Mouse (Mus musculus): Measurements from ENCODE around the gene Olfr571.
A peak's percentile ranks its signal among the peaks of the same experiment; 100 is the strongest.

Olfr571 gene

GRCm38 (mm10) chr7:102917032-102917875 is at the start of gene Olfr571:
Gene Olfr571, minus strand, starts transcription at chr7:102917536.
- no peak for DNase-seq

- DNase-seq: no peak
Observed at GRCm38 (mm10) chr7:102962360-102962759, 45.0 kb upstream of the Olfr571 start, which contains the start of gene Olfr576. Gene Olfr576, plus strand, starts transcription at chr7:102962660.

- DNase-seq: no peak
Observed at GRCm38 (mm10) chr7:102958593-102958992, 41.3 kb upstream of the Olfr571 start, which contains the start of gene Olfr575. Gene Olfr575, minus strand, starts transcription at chr7:102958775.

GRCm38 (mm10) chr7:102958137-102958536 is 40.8 kb upstream of the Olfr571 start:
- no peak for DNase-seq

GRCm38 (mm10) chr7:102950732-102951131 is 33.4 kb upstream of the Olfr571 start:
- DNase-seq: no peak

- DNase-seq: no peak
Observed at GRCm38 (mm10) chr7:102948167-102948566, 30.8 kb upstream of the Olfr571 start, which contains the start of gene Olfr574. Gene Olfr574, plus strand, starts transcription at chr7:102948467.

GRCm38 (mm10) chr7:102943417-102943816 is 26.1 kb upstream of the Olfr571 start:
- DNase-seq: no peak

- DNase-seq: no peak
Observed at GRCm38 (mm10) chr7:102942475-102942874, 25.1 kb upstream of the Olfr571 start, which contains the start of gene Olfr573-ps1. Gene Olfr573-ps1, minus strand, starts transcription at chr7:102942575.

GRCm38 (mm10) chr7:102927105-102927504 is 9.8 kb upstream of the Olfr571 start:
- no peak for DNase-seq

GRCm38 (mm10) chr7:102924109-102924508 is 6.8 kb upstream of the Olfr571 start, which contains the start of gene Olfr572:
Gene Olfr572, plus strand, starts transcription at chr7:102924409.
- DNase-seq: no peak

GRCm38 (mm10) chr7:102919632-102920031 is 2.3 kb upstream of the Olfr571 start:
- DNase-seq: peak in 1 of 2 experiments; percentile 8

GRCm38 (mm10) chr7:102916405-102916804 is 931 bp downstream of the Olfr571 start:
- no peak for DNase-seq

- no peak for DNase-seq
Observed at GRCm38 (mm10) chr7:102915261-102915660, 2.1 kb downstream of the Olfr571 start.

- DNase-seq: no peak
Observed at GRCm38 (mm10) chr7:102890782-102891181, 26.6 kb downstream of the Olfr571 start, which contains the start of gene Olfr569. Gene Olfr569, minus strand, starts transcription at chr7:102890882.

- no peak for DNase-seq
Observed at GRCm38 (mm10) chr7:102876822-102877221, 40.5 kb downstream of the Olfr571 start, which contains the start of gene Olfr568. Gene Olfr568, plus strand, starts transcription at chr7:102877122.

- no peak for DNase-seq
Observed at GRCm38 (mm10) chr7:102858665-102859064, 58.7 kb downstream of the Olfr571 start, which contains the start of gene Olfr566. Gene Olfr566, minus strand, starts transcription at chr7:102858765.

GRCm38 (mm10) chr7:102855807-102856206 is 61.5 kb downstream of the Olfr571 start:
- DNase-seq: no peak
